Mouse (Mus musculus): ENCODE results near the gene Agbl4. TPM values are rescaled to one million over a fixed set of nuclear protein-coding genes. Genes with fewer than 3 reads are reported as not detected.

The Agbl4 gene
- polyA plus RNA-seq, 1 experiment from 2014 or later = 1.9 TPM

- ATAC-seq (replicated peaks) = no peak
- Histone ChIP-seq H3K4me1 (no peaks in the 10 kb centered on the region), H3K27ac (replicated peaks) (no peak overlapping the region), H3K4me3 (no peak overlapping the region), H3K27me3 (no peaks in the 10 kb centered on the region), H3K9me3 (no peaks in the 10 kb centered on the region), H3K4me2 (replicated peaks) (no peak overlapping the region), H3K9ac (replicated peaks) (no peak overlapping the region), H3K36me3 (no peaks in the 10 kb centered on the region)
- WGBS = 65% methylated on average over 5 of the region's 5 CpGs
Measured at GRCm38 (mm10) chr4:111493750-111494404, 1096.4 kb downstream of the Agbl4 start.

GRCm38 (mm10) chr4:111495949-111496348, 1098.5 kb downstream of the Agbl4 start:
- Histone ChIP-seq H3K4me3 (no peak overlapping the region), H3K9ac (replicated peaks) (no peak overlapping the region), H3K27ac (replicated peaks) (no peak overlapping the region), H3K4me2 (replicated peaks) (no peak overlapping the region), H3K36me3 (no peaks in the 10 kb centered on the region), H3K4me1 (no peaks in the 10 kb centered on the region), H3K27me3 (no peaks in the 10 kb centered on the region), H3K9me3 (no peaks in the 10 kb centered on the region)
- WGBS = 15% methylated on average over 2 of the region's 2 CpGs
- peak; percentile 66 for ATAC-seq (replicated peaks)

GRCm38 (mm10) chr4:111498751-111499150, 1101.3 kb downstream of the Agbl4 start:
- Histone ChIP-seq H3K27me3 (no peaks in the 10 kb centered on the region), H3K27ac (replicated peaks) (no peak overlapping the region), H3K9me3 (no peaks in the 10 kb centered on the region), H3K36me3 (no peaks in the 10 kb centered on the region), H3K4me2 (replicated peaks) (no peak overlapping the region), H3K4me1 (no peaks in the 10 kb centered on the region), H3K4me3 (no peak overlapping the region), H3K9ac (replicated peaks) (no peak overlapping the region)
- WGBS = 65% methylated on average over 3 of the region's 3 CpGs
- ATAC-seq (replicated peaks) = no peak

GRCm38 (mm10) chr4:111501441-111501840, 1104.0 kb downstream of the Agbl4 start:
- WGBS = 81% methylated on average over 1 of the region's 1 CpGs
- Histone ChIP-seq H3K27me3 (no peaks in the 10 kb centered on the region), H3K9ac (replicated peaks) (no peak overlapping the region), H3K4me1 (no peaks in the 10 kb centered on the region), H3K9me3 (no peaks in the 10 kb centered on the region), H3K4me2 (replicated peaks) (no peak overlapping the region), H3K27ac (replicated peaks) (no peak overlapping the region), H3K4me3 (no peak overlapping the region), H3K36me3 (no peaks in the 10 kb centered on the region)
- no peak for ATAC-seq (replicated peaks)

GRCm38 (mm10) chr4:111502965-111503727, 1105.7 kb downstream of the Agbl4 start:
- no peak overlapping the region for H3K9ac ChIP-seq (replicated peaks)
- H3K4me2 ChIP-seq (replicated peaks) = no peak overlapping the region
- no peaks in the 10 kb centered on the region for H3K9me3 ChIP-seq
- H3K4me3 ChIP-seq = no peak overlapping the region
- WGBS = 80% methylated on average over 5 of the region's 5 CpGs
- no peaks in the 10 kb centered on the region for H3K4me1 ChIP-seq
- H3K27ac ChIP-seq (replicated peaks) = no peak overlapping the region
- ATAC-seq (replicated peaks) = no peak
- H3K27me3 ChIP-seq = no peaks in the 10 kb centered on the region
- H3K36me3 ChIP-seq = no peaks in the 10 kb centered on the region

- Histone ChIP-seq H3K27ac (replicated peaks) (no peak overlapping the region), H3K36me3 (no peaks in the 10 kb centered on the region), H3K27me3 (no peaks in the 10 kb centered on the region), H3K4me1 (no peaks in the 10 kb centered on the region), H3K9me3 (no peaks in the 10 kb centered on the region), H3K4me3 (no peak overlapping the region), H3K9ac (replicated peaks) (no peak overlapping the region), H3K4me2 (replicated peaks) (no peak overlapping the region)
- ATAC-seq (replicated peaks) = no peak
- 82% methylated on average over 2 of the region's 2 CpGs for WGBS
Measured at GRCm38 (mm10) chr4:111504952-111505351, 1107.5 kb downstream of the Agbl4 start.

GRCm38 (mm10) chr4:111510129-111510528, 1112.7 kb downstream of the Agbl4 start:
- ATAC-seq (replicated peaks) = no peak
- H3K4me2 ChIP-seq (replicated peaks) = no peak overlapping the region
- H3K27ac ChIP-seq (replicated peaks) = no peak overlapping the region
- no peaks in the 10 kb centered on the region for H3K9me3 ChIP-seq
- H3K4me1 ChIP-seq = no peaks in the 10 kb centered on the region
- no peaks in the 10 kb centered on the region; the same call in 1 of the 2 replicates for H3K27me3 ChIP-seq
- 26% methylated on average over 2 of the region's 2 CpGs for WGBS
- H3K9ac ChIP-seq (replicated peaks) = no peak overlapping the region
- no peak overlapping the region for H3K4me3 ChIP-seq
- no peaks in the 10 kb centered on the region for H3K36me3 ChIP-seq

- no peak for ATAC-seq (replicated peaks)
- H3K9me3 ChIP-seq = no peaks in the 10 kb centered on the region
- no peaks in the 10 kb centered on the region; the same call in 1 of the 2 replicates for H3K27me3 ChIP-seq
- 74% methylated on average over 3 of the region's 3 CpGs for WGBS
- H3K4me2 ChIP-seq (replicated peaks) = no peak overlapping the region
- no peak overlapping the region for H3K27ac ChIP-seq (replicated peaks)
- H3K4me1 ChIP-seq = no peaks in the 10 kb centered on the region
- H3K36me3 ChIP-seq = no peaks in the 10 kb centered on the region
- H3K9ac ChIP-seq (replicated peaks) = no peak overlapping the region
- no peak overlapping the region for H3K4me3 ChIP-seq
Measured at GRCm38 (mm10) chr4:111513921-111514320, 1116.5 kb downstream of the Agbl4 start.

GRCm38 (mm10) chr4:111516136-111516535, 1118.7 kb downstream of the Agbl4 start:
- Histone ChIP-seq H3K4me3 (no peak overlapping the region), H3K4me2 (replicated peaks) (no peak overlapping the region), H3K9ac (replicated peaks) (no peak overlapping the region), H3K9me3 (no peaks in the 10 kb centered on the region), H3K27me3 (no peaks in the 10 kb centered on the region; the same call in 1 of the 2 replicates), H3K4me1 (no peaks in the 10 kb centered on the region), H3K36me3 (no peaks in the 10 kb centered on the region), H3K27ac (replicated peaks) (no peak overlapping the region)
- 94% methylated on average over 2 of the region's 2 CpGs for WGBS
- no peak for ATAC-seq (replicated peaks)

- WGBS = 21% methylated on average over 4 of the region's 4 CpGs
- no peak overlapping the region for H3K9ac ChIP-seq (replicated peaks)
- ATAC-seq (replicated peaks) = peak; percentile 51
Measured at GRCm38 (mm10) chr4:111517063-111517792, 1119.8 kb downstream of the Agbl4 start.

GRCm38 (mm10) chr4:111518191-111518590, 1120.7 kb downstream of the Agbl4 start:
- Histone ChIP-seq H3K9me3 (no peaks in the 10 kb centered on the region), H3K27ac (replicated peaks) (no peak overlapping the region), H3K36me3 (no peaks in the 10 kb centered on the region), H3K4me2 (replicated peaks) (no peak overlapping the region), H3K4me1 (no peaks in the 10 kb centered on the region), H3K4me3 (no peak overlapping the region), H3K9ac (replicated peaks) (no peak overlapping the region), H3K27me3 (no peaks in the 10 kb centered on the region; the same call in 1 of the 2 replicates)
- no peak for ATAC-seq (replicated peaks)
- WGBS = 93% methylated on average over 4 of the region's 4 CpGs

More at GRCm38 (mm10) chr4:111517063-111517792, 1119.8 kb downstream of the Agbl4 start:
- Histone ChIP-seq H3K9me3 (no peaks in the 10 kb centered on the region), H3K4me1 (no peaks in the 10 kb centered on the region), H3K4me3 (no peak overlapping the region), H3K36me3 (no peaks in the 10 kb centered on the region), H3K27ac (replicated peaks) (no peak overlapping the region), H3K4me2 (replicated peaks) (no peak overlapping the region), H3K27me3 (no peaks in the 10 kb centered on the region; the same call in 1 of the 2 replicates)

GRCm38 (mm10) chr4:111519267-111519666, 1121.8 kb downstream of the Agbl4 start:
- H3K4me3 ChIP-seq = no peak overlapping the region
- H3K4me1 ChIP-seq = no peaks in the 10 kb centered on the region
- H3K27ac ChIP-seq (replicated peaks) = no peak overlapping the region
- no peak overlapping the region for H3K4me2 ChIP-seq (replicated peaks)
- whole genome bisulfite sequencing = 67% methylated on average over 3 of the region's 3 CpGs
- no peak overlapping the region for H3K9ac ChIP-seq (replicated peaks)
- ATAC-seq (replicated peaks) = no peak
- no peaks in the 10 kb centered on the region for H3K27me3 ChIP-seq
- H3K36me3 ChIP-seq = no peaks in the 10 kb centered on the region
- H3K9me3 ChIP-seq = no peaks in the 10 kb centered on the region

All from forebrain, embryonic 15.5 days (tissue).